Mouse (Mus musculus) left cerebral cortex, adult 11 months (tissue): ENCODE data around the gene Ehmt2.
"Not testable (repeated sequence)": the region's sequence is repeated elsewhere in the genome, so short reads cannot be mapped to it uniquely, and the experiment has no call there.

Experiments
- DNase-seq: peaks from one replicate; pipeline ENCODE4 v3.0.0; 2022; ENCODE audit warnings: low spot score

Ehmt2 gene

DNA sequence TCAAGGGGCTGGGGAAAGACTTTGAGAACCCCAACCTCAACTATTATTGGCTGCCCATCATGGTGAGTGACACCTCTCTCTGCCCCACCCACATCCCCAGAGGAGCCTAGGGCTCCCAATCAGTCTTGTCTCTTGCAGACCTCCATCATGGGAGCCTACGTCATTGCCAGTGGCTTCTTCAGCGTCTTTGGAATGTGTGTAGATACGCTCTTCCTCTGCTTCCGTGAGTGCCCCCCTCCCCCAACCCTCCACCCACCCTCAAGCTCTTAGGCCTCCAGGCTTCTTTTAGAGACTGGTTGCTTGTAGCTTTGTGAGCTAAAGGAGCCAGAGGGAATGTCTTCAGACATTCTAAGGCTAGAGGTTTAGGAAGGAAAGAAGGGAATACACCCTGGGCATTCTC, 30.6 kb downstream of the Ehmt2 start:
- no peak for DNase-seq

DNA sequence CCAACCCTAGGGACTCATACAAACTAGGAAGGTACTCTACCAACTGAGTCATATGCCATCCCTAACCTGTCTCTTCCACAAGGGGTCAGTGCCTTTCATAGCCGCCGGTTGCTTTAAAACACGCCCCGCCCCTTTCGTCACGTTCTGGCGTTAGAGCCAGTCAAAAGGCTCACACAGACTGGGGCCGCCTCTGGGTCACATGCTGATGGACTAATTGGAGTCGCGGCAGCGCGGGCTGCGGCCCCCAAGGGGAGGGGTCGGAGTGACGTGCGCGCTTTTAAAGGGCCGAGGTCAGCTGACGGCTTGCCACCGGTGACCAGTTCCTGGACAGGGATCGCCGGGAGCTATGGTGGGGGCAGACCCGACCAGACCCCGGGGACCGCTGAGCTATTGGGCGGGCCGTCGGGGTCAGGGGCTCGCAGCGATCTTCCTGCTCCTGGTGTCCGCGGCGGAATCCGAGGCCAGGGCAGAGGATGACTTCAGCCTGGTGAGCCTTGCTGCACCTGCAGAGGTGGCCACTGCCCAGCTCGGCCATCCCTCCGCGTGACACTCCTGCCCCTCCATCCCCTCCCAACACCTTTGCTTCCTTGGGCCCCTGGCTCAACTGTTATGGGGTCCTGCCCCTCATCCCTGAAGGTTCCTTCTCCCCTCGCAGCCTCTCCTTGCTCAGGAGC, 32.9 kb downstream of the Ehmt2 start, which contains the start of gene Neu1:
Gene Neu1, plus strand, starts transcription at position 193 of the 674 bp plus-strand sequence.
- DNase-seq, result peak; percentile 97

DNA sequence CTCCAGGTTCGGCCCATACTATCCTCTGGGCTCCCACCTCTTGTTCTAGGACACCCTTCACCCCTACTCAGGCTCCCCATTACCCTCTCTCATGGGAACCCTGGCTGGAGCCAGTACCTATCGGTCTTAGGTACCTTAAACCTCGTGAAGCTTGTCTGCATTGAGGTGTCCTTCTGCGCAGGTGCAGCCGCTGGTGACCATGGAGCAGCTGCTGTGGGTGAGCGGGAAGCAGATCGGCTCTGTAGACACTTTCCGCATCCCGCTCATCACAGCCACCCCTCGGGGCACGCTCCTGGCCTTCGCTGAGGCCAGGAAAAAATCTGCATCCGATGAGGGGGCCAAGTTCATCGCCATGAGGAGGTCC, 33.4 kb downstream of the Ehmt2 start:
- DNase-seq, result no peak

DNA sequence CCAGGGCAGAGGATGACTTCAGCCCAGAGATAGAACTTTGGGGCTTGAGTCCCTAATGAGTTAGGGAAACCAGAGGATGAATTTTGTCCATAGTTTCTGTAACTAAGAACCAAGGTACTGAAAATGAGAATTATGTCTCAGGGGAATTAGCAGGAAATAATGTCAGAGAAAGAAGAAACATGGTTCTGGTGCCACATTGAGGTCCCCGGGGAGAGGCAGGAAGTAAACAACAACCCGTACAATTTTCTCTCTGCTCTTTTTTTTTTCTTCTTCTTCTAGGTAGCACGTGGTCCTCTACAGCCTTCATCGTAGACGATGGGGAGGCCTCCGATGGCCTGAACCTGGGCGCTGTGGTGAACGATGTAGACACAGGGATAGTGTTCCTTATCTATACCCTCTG, 34.0 kb downstream of the Ehmt2 start:
- DNase-seq, result no peak

- DNase-seq, result no peak
Measured at GRCm38 (mm10) chr17:34934031-34934430, 35.8 kb downstream of the Ehmt2 start.

GRCm38 (mm10) chr17:34934830-34935229, 36.6 kb downstream of the Ehmt2 start:
- DNase-seq, result no peak

- DNase-seq, result no peak
Measured at GRCm38 (mm10) chr17:34937960-34938505, 39.8 kb downstream of the Ehmt2 start.

DNA sequence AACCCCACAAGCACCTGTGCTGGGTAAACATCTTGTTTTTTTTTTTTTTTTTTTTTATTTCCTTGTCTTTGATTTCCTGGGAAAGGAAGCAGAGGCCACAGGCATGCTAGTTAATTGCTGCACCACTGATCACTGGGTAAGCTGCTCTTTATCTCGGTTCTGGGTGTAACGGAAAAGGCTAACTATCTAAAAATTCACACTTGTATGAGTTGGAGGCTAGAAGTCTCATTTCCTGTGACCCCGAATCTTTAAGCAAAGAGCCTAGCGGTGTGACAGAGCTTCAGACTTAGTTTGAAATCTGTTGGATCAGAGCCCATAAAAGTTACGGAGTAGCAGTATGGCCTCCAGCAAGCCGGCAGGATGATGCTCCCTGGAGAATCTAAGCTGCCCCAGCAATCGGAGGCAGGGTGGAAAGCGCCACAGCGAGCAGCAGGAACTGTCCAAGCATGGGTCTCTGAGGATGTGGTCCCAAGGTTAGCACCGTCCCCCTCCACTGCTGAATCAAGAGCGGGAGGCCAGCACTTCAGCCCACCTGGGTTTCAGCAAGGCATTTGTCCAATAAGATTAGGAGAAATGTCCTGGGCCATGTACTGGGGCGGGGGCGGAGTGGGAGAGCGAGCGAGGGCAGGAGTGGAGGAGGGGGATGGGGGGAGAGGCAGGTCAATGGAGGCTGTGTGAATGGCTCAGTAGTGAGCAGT, 43.2 kb downstream of the Ehmt2 start:
- no peak for DNase-seq

GRCm38 (mm10) chr17:34943128-34943815, 45.0 kb downstream of the Ehmt2 start:
- no peak for DNase-seq

DNA sequence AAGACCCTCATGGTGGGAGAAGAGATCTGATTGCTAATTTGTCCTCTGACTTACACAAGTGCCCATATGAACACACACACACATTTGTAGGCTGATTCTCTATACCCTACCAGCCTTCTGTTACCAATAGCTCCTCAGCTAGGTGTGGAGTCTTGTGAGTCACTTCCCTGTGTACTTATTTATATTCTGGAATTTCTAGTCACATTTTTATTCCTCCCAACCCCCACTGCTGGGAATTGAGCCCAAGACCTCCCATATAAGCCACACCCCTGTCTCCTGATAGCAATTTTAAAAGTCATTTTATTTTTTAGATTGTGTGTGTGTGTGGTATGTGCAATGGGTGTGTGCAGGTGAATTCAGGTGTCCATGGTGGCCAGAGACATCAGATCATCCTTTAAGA, 46.1 kb downstream of the Ehmt2 start:
- DNase-seq, result no peak

DNA sequence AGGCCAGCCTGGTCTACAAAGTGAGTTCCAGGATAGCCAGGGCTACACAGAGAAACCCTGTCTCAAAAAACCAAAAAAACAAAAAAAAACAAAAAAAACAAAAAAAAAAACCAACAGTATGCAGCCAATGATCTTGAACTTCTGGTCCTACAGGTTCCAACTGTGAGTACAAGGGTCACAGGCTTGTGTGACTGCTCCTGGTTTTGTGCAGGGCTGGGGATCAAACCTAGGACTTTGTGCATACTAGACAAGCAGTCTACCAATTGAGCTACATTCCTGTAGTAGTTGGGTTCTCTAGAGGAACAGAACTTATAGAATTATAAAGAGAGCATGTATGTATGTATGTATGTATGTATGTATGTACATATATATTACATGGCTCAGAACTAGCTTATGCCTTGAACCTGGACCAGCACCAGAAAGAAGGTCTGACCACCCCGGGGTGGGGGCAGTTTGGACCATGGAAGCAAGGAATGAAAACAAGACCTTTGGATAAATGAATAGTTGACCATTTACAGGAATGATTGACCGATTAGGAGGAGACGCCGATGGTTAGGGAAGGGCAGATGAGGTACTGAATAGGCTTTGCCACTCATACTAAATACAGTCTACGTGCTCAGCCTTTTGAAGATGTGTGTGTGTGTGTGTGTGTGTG, 48.3 kb downstream of the Ehmt2 start:
- DNase-seq, result no peak

GRCm38 (mm10) chr17:34947606-34948005, 49.3 kb downstream of the Ehmt2 start:
- no peak for DNase-seq

DNA sequence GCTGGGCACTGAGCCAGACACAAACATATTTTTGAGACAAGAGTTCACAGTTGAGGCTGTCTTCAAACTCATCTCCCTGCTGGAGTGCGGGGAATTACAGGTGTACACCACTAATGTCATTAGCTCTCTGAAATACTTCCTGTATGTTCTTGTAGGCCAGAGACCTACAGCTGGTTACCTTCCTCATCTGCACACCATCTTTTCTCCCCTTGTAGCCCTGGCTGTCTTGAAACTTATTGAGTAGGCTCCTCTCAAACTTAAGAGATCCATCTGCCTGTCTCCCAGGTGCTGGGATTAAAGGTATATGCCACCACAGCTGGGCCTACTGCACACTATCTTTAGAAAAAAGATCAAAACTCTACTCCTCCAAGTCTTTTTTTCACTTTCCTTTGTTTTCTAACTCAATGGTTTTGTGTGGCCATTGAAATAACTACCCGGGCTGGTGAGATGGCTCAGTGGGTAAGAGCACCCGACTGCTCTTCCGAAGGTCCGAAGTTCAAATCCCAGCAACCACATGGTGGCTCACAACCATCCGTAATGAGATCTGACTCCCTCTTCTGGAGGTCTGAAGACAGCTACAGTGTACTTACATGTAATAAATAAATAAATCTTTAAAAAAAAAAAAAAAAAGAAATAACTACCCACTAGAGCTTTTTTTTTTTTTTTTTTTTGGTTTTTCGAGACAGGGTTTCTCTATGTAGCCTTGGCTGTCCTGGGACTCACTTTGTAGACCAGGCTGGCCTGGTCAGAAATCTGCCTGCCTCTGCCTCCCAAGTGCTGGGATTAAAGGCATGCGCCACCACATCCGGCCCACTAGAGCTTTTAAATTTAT, 50.7 kb downstream of the Ehmt2 start:
- not testable (repeated sequence) for DNase-seq

- DNase-seq, result no peak
Measured at GRCm38 (mm10) chr17:34949553-34949969, 51.3 kb downstream of the Ehmt2 start.

DNA sequence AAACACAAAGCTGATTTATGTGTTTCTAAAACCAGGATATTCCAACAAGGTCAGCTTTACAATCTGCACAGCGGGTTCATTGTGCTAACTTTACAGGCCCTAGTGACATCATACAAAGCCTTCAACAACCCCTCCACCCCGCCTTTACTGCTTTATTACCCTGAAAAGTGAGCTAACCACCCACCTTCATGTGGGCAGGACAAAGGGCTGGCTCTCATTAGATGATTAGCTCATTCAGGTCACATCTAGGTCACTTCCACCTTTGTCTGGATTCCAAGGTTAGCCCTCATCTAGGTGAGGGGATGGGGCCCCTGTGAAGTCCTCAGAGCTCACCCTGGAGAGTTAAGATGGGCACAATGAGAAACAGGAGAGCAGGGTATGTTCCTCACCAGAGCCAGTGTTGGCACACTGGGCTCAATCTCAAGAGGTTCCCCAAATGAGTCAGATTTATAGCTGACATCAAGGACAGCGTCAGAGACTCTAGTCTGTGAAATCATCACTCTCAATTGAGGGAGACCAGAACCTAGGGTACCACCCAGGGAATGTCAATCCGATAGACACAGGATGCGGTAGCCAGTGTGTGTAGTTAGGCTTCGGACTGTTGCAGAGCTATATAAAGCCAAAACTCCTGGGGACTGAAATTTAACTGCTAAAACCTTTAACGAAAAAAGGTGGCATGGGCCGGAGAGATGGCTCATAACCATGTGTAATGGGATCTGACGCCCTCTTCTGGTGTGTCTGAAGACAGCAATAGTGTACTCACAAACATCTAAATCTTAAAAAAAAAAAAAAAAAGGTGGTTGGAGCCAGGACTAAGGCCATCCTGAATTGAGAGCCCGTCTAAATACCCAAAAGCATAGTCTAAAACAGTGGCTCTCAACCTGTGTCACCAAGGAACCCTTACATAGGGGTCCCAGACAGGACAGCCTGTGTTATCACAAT, 52.5 kb downstream of the Ehmt2 start:
- no peak for DNase-seq

DNA sequence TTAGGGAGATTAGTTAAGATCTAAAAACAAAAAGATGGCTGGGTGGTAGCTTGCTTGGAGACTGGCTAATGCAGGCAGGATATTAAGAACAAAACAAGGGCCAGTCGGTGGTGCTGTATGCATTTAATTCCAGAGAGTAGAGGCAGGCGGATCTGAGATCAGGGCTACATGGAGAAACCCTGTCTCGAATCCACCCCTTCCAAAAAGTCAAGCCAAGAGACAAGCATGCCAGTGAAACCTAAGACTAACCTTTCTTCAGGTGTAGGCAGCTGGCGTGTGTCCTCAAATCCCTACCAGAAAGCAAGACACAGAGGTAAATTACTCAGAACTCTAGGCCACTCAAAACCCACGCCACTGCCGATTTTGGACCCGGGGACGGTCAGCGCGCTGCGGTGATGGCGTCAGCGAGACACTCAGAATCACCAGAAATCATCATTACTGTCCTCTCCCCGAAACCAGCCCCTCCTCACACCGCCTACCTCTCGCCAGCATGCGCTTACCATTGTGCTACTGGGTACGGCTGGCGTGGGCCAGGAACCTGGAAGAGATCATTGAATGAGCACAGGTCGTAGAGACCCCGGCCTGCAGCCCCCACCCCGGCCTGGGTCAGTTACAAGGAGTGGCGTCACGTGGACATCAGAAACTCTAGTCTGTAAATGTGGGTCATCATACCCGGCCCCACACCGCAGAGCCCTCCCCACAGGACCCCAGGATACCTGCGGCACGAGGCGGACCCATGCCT, 53.5 kb downstream of the Ehmt2 start:
- peak; percentile 45 for DNase-seq

- peak; percentile 63 for DNase-seq
Measured at GRCm38 (mm10) chr17:34952378-34953040, 54.2 kb downstream of the Ehmt2 start.

DNA sequence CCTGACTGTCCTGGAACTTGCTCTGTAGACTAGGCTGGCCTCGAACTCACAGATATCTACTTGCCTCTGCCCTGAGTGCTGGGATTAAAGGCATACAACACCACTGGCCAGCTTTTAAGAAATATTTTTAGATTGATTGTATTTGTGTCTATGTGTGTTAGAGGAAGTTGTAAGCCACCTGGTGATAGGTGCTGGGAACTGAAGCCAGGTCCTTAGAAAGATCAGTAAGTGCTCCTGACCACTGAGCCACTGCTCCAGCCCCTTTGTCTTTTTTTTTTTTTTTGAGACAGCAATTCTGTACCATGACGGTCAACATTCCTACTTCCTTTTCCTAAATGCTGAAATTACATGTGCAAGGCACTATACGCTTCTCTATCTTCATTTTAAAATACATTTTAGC, 55.0 kb downstream of the Ehmt2 start:
- no peak for DNase-seq

GRCm38 (mm10) chr17:34953904-34954303, 55.6 kb downstream of the Ehmt2 start:
- DNase-seq, result no peak
